Mouse (Mus musculus): ENCODE results near the gene Tceanc2.

Gene Tceanc2

GRCm38 (mm10) chr4:107178830-107179490 is at the start of gene Tceanc2:
Tceanc2 (minus strand) TSS chr4:107179116.
- DNase-seq = peak; percentile 56

- no peak for DNase-seq
These were observed 47.4 kb upstream of the Tceanc2 start for GRCm38 (mm10) chr4:107226313-107226712.

- peak; percentile 7 for DNase-seq
These were observed 44.6 kb upstream of the Tceanc2 start for GRCm38 (mm10) chr4:107223225-107224204.

GRCm38 (mm10) chr4:107221524-107221923 is 42.6 kb upstream of the Tceanc2 start:
- no peak for DNase-seq

- DNase-seq = no peak
These were observed 38.7 kb upstream of the Tceanc2 start for GRCm38 (mm10) chr4:107217574-107217973.

GRCm38 (mm10) chr4:107213279-107214011 is 34.5 kb upstream of the Tceanc2 start:
- DNase-seq = no peak

GRCm38 (mm10) chr4:107211936-107212335 is 33.0 kb upstream of the Tceanc2 start:
- DNase-seq = no peak

- DNase-seq = no peak
These were observed 32.5 kb upstream of the Tceanc2 start for GRCm38 (mm10) chr4:107211465-107211864.

GRCm38 (mm10) chr4:107210483-107211097 is 31.7 kb upstream of the Tceanc2 start:
- DNase-seq = no peak

GRCm38 (mm10) chr4:107208880-107209279 is 30.0 kb upstream of the Tceanc2 start, which contains the start of gene Ldlrad1:
Ldlrad1 (plus strand) TSS chr4:107209180.
- DNase-seq = no peak

- DNase-seq = no peak
These were observed 28.1 kb upstream of the Tceanc2 start for GRCm38 (mm10) chr4:107207016-107207415.

- DNase-seq = no peak
These were observed 24.1 kb upstream of the Tceanc2 start for GRCm38 (mm10) chr4:107203001-107203400.

GRCm38 (mm10) chr4:107201779-107202178 is 22.9 kb upstream of the Tceanc2 start:
- DNase-seq = no peak

- no peak for DNase-seq
These were observed 19.2 kb upstream of the Tceanc2 start for GRCm38 (mm10) chr4:107198072-107198471.

GRCm38 (mm10) chr4:107196454-107196853 is 17.5 kb upstream of the Tceanc2 start:
- no peak for DNase-seq

- DNase-seq = no peak
These were observed 14.9 kb upstream of the Tceanc2 start for GRCm38 (mm10) chr4:107193841-107194240.

- no peak for DNase-seq
These were observed 6.8 kb upstream of the Tceanc2 start for GRCm38 (mm10) chr4:107185703-107186102.

- no peak for DNase-seq
These were observed 4.3 kb upstream of the Tceanc2 start for GRCm38 (mm10) chr4:107183203-107183602.

GRCm38 (mm10) chr4:107182796-107183195 is 3.9 kb upstream of the Tceanc2 start:
- DNase-seq = no peak

GRCm38 (mm10) chr4:107181866-107182265 is 3.0 kb upstream of the Tceanc2 start:
- DNase-seq = no peak

- DNase-seq = no peak
These were observed 1.8 kb upstream of the Tceanc2 start for GRCm38 (mm10) chr4:107180746-107181145.

- DNase-seq = no peak
These were observed 645 bp upstream of the Tceanc2 start for GRCm38 (mm10) chr4:107179561-107179960.

Measured in kidney, adult 9 months (tissue).